Mouse (Mus musculus) hindbrain, embryonic 12.5 days (tissue): ENCODE measurements around the gene Pon1. TPM values are rescaled to one million over a fixed set of nuclear protein-coding genes. Genes with fewer than 3 reads are reported as not detected.

Experiments
- ATAC-seq: fragments of 200-750 bp; cut with Nextera tagmentation; 2 replicates; pipeline ENCODE4 v1.8.0; 2017; ENCODE audit warnings: moderate TSS enrichment; ENCODE audit not compliant: low FRiP score
- H3K27ac ChIP-seq: fragments of 300-500 bp; sonication (generic); 2 replicates; pipeline ENCODE4 v1.5.1; 2016; ENCODE audit warnings: mild to moderate bottlenecking
- H3K27me3 ChIP-seq: fragments of 300-500 bp; sonication (generic); 2 replicates; pipeline ENCODE4 v1.6.1; 2016; ENCODE audit warnings: mild to moderate bottlenecking
- H3K36me3 ChIP-seq: fragments of 300-500 bp; sonication (generic); 2 replicates; pipeline ENCODE4 v1.6.1; 2016; ENCODE audit warnings: mild to moderate bottlenecking
- H3K4me1 ChIP-seq: fragments of 300-500 bp; sonication (generic); 2 replicates; pipeline ENCODE4 v1.6.1; 2016
- H3K4me2 ChIP-seq: fragments of 300-500 bp; sonication (generic); replicated peaks from 2 replicates; pipeline ENCODE4 v1.6.1; 2016; ENCODE audit warnings: mild to moderate bottlenecking
- H3K4me3 ChIP-seq: fragments of 300-500 bp; sonication (generic); 2 replicates; pipeline ENCODE4 v1.5.1; 2016; ENCODE audit warnings: mild to moderate bottlenecking
- H3K9ac ChIP-seq: fragments of 300-500 bp; sonication (generic); 2 replicates; pipeline ENCODE4 v1.6.1; 2016; ENCODE audit warnings: mild to moderate bottlenecking, moderate library complexity
- H3K9me3 ChIP-seq: fragments of 300-500 bp; sonication (generic); replicated peaks from 2 replicates; pipeline ENCODE4 v1.6.1; 2016; ENCODE audit warnings: mild to moderate bottlenecking
- WGBS: fragments of 180-500 bp; shearing (Covaris S2); methylation state at CpG from one replicate; pipeline ENCODE4 v1.1.7; 2016; 5-methylcytosine and 5-hydroxymethylcytosine counted together
- polyA plus RNA-seq: library from polyadenylated mRNA; unstranded; fragments of >200 nt; fragmentation: Nextera tagmentation; extraction: Ambion mirVana; gene quantifications from 2 replicates; pipeline ENCODE4 v1.2.1, GENCODE M21; 2016

The Pon1 gene
- polyA plus RNA-seq, 1 experiment from 2014 or later = not detected

DNA sequence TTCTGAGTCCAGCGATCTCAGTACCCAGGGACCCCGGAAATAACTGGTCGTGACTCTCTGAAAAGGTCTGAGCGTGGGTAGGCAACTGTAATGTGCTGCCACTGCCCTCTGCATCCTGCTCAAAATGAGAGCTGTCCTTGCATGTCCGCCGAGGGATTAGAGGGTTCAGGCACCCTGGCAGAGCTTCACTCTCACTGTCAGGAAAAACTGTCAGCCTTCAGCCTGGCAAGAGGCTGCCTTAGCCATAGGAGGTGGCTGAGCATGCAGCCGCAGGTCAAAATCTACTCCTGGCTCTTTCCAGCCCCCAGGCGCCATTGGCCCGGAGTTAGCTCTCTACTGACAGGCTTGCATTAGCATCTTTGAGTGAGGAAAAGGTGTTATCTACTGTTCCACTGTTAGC lies 21.2 kb downstream of the Pon1 start:
- Histone ChIP-seq H3K4me2 (no peak overlapping the region), H3K4me3 (no peak overlapping the region), H3K9ac (no peak overlapping the region), H3K27me3 (no peaks in the 10 kb centered on the region), H3K4me1 (peaks cover 3% of the 10 kb centered on the region), H3K36me3 (no peaks in the 10 kb centered on the region), H3K9me3 (no peaks in the 10 kb centered on the region), H3K27ac (0 out of 2 replicates have a peak overlapping the region, but pooled peaks have one; percentile 3)
- no peak for ATAC-seq
- WGBS = 73% methylated on average over 9 of the region's 9 CpGs

DNA sequence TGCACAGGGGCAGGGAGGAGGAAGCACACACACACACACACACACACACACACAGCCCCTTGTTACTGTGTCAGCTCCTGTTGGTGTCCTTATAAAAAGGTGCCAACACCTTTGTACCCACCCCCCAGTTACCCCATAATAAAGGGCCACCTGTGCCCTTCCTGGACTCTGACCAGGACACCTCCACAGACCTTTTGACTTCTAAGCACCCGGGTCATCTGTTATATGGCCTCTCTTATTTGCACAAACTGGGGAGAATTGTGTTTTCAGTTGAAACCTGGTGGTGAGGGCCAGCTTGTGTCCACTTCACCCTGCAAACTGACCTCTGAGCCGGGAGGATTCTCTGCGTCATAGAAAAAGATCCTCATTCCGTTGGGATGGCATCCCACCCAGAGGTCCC lies 22.3 kb downstream of the Pon1 start:
- no peaks in the 10 kb centered on the region for H3K9me3 ChIP-seq
- no peaks in the 10 kb centered on the region for H3K27me3 ChIP-seq
- no peak overlapping the region for H3K27ac ChIP-seq
- 86% methylated on average over 4 of the region's 4 CpGs for WGBS
- H3K9ac ChIP-seq = no peak overlapping the region
- no peak overlapping the region for H3K4me2 ChIP-seq
- peaks cover 9% of the 10 kb centered on the region for H3K4me1 ChIP-seq
- no peaks in the 10 kb centered on the region for H3K36me3 ChIP-seq
- ATAC-seq = no peak
- H3K4me3 ChIP-seq = no peak overlapping the region

DNA sequence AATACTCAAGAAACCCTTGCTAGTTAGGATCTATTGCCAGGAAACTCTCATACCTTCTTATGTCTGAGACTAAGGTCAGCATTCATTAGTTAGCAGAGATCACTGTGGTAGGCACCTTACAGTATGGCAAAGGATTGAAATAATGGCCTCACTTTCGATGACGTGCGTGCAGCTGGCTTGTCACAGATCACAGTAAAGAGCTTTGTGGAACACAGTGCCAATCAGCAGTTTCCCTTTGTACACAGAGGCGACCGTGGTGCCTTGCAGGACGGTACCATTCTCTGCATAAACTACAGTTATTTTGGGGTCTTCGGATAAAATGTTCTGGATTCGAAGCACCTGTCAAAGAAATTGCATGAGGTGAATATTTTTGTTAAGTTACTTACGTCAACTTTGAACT lies 25.6 kb downstream of the Pon1 start:
- Histone ChIP-seq H3K27me3 (no peaks in the 10 kb centered on the region), H3K4me2 (no peak overlapping the region), H3K4me1 (peaks cover 9% of the 10 kb centered on the region), H3K4me3 (no peak overlapping the region), H3K9ac (no peak overlapping the region), H3K36me3 (no peaks in the 10 kb centered on the region), H3K9me3 (no peaks in the 10 kb centered on the region), H3K27ac (no peak overlapping the region)
- WGBS = 70% methylated on average over 9 of the region's 9 CpGs
- no peak; the same call in 1 of the 2 replicates for ATAC-seq

DNA sequence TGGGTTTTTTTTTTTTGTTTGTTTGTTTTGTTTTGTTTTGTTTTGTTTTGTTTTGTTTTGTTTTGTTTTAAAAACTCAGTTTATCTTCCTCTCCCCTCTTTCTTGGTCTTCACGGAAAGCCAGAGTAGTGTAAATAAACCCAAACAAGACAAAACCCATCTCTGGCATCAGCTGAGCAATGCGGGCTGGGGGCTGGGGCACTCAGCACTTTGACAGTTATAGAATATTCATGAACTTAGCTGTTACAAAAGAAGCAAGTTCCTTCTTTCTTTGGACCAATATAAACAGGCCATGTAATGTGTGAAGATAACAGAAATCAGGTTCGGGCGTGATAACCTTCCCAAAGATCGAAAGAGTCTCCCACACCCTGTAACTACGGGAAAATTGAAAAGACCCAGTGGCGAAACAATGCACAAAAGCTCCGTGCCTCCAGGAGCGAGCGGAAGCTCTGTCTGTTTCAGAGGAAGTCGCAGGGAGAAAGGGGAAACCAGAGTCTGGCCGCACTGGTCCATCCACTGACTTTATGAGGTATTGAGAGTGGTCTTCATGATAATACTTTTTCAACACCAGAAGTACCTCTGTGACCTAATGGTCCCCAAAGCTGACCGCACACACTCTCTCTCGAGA lies 26.6 kb downstream of the Pon1 start:
- ATAC-seq = peak; percentile 51
- no peaks in the 10 kb centered on the region for H3K27me3 ChIP-seq
- peak overlapping the region; percentile 4; the same call in 1 of the 2 replicates for H3K4me3 ChIP-seq
- peak overlapping the region; percentile 37 for H3K4me2 ChIP-seq
- no peak overlapping the region for H3K9ac ChIP-seq
- H3K9me3 ChIP-seq = no peaks in the 10 kb centered on the region
- H3K27ac ChIP-seq = peak overlapping the region; percentile 31; the same call in 1 of the 2 replicates
- H3K4me1 ChIP-seq = peaks cover 9% of the 10 kb centered on the region
- H3K36me3 ChIP-seq = no peaks in the 10 kb centered on the region
- WGBS = 33% methylated on average over 14 of the region's 14 CpGs

DNA sequence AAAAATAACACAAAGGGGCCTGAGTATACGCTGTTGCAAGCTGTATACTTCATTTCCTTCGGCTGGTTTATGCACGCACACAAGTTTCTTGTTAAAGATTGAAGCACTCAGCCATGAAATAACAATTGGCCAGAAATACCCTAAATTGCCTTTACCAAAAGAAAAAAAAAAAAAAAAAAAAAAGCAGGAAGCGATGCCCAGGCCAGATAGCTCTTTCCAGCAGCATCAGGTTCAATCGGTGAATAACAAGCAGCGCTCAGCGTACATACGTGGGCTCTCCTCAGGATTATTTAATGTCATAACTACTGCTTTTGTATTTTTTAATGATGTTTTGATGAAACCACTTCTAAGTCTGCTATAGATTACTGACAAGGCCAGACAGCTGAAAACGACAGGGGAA lies 28.9 kb downstream of the Pon1 start:
- Histone ChIP-seq H3K36me3 (0 out of 2 replicates have a peak, but pooled peaks cover 3% of the 10 kb centered on the region), H3K9ac (no peak overlapping the region), H3K4me2 (no peak overlapping the region), H3K4me3 (no peak overlapping the region), H3K4me1 (peaks cover 9% of the 10 kb centered on the region), H3K27ac (no peak overlapping the region; the same call in 1 of the 2 replicates), H3K9me3 (no peaks in the 10 kb centered on the region), H3K27me3 (no peaks in the 10 kb centered on the region)
- 75% methylated on average over 9 of the region's 9 CpGs for WGBS
- ATAC-seq = no peak

DNA sequence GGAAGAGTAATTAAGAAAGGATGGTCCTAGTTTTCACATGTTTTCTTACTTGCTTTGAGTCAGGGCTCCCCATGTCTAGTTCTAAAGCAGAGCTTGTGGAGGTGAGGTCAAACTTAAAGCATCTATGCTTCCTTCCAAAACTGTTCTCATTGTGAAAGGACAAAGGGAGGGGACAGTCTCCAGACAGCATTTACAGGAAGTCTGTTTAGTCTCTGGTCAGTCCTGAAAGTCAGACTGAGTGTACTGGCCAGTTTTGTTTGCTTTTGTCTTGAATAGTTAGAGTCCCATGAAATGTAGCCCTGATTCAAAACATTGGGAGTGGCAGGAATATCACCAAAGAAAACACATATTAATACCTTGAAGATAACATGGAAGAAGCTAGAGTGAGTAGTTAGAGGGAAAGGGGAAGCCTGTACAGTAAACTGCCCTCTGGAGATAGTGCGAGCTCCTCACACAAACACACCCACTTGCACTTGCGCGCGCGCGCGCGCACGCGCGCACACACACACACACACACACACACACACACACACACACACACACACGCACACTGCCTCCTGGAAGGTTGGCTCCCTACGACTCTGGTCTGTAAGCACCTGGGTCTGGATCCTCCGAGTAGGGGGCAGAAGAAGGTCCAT lies 30.1 kb downstream of the Pon1 start:
- Histone ChIP-seq H3K9ac (no peak overlapping the region), H3K9me3 (no peaks in the 10 kb centered on the region), H3K27me3 (no peaks in the 10 kb centered on the region), H3K36me3 (peaks cover 15% of the 10 kb centered on the region; the same call in 1 of the 2 replicates), H3K27ac (no peak overlapping the region), H3K4me3 (no peak overlapping the region), H3K4me1 (peaks cover 9% of the 10 kb centered on the region), H3K4me2 (no peak overlapping the region)
- 97% methylated on average over 14 of the region's 14 CpGs for WGBS
- ATAC-seq = no peak

DNA sequence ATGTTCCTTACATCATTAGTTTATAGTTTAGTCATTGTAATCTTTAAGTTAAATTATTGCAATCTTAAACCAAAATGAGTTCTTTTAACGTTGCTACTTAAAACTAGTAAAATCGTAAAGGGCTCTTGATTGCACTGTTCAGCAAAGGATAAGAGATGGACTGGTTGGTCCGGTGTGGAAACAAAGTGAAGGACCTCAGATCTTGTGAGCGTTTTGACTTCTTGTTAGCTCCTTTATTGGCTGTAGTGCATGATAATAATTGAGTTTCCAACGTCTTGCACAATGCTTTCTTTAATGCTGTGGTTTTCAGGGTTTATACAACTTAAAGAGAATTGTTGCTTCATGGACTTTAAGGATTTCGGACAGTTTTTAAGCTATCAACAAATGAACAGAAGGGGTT lies 31.7 kb downstream of the Pon1 start:
- Histone ChIP-seq H3K27ac (no peak overlapping the region), H3K4me2 (no peak overlapping the region), H3K27me3 (no peaks in the 10 kb centered on the region), H3K9ac (no peak overlapping the region), H3K9me3 (no peaks in the 10 kb centered on the region), H3K4me1 (peaks cover 1% of the 10 kb centered on the region; the same call in 1 of the 2 replicates), H3K4me3 (no peak overlapping the region), H3K36me3 (peaks cover 17% of the 10 kb centered on the region; the same call in 1 of the 2 replicates)
- 93% methylated on average over 6 of the region's 6 CpGs for WGBS
- no peak for ATAC-seq

DNA sequence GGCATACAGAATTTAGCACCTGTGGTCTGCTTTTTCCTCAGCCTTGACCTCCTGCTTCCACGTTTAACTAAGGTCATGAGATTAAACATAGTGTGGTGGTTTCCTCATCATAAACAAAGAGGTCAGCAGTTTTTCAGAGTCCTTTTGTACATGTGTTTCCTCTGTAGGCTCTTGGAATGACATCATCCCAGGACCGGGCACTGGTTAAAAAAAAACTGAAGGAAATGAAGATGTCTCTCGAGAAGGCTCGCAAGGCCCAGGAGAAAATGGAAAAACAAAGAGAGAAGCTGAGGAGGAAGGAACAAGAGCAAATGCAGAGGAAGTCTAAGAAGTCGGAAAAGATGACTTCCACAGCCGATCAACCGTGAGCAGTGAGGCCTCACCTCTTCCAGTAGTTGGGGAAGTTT lies 34.4 kb downstream of the Pon1 start:
- Histone ChIP-seq H3K27ac (no peak overlapping the region), H3K4me2 (no peak overlapping the region), H3K36me3 (peaks cover 27% of the 10 kb centered on the region; the same call in 1 of the 2 replicates), H3K4me1 (no peaks in the 10 kb centered on the region), H3K9me3 (no peaks in the 10 kb centered on the region), H3K9ac (no peak overlapping the region), H3K4me3 (no peak overlapping the region), H3K27me3 (no peaks in the 10 kb centered on the region)
- ATAC-seq = no peak
- 83% methylated on average over 7 of the region's 7 CpGs for WGBS

DNA sequence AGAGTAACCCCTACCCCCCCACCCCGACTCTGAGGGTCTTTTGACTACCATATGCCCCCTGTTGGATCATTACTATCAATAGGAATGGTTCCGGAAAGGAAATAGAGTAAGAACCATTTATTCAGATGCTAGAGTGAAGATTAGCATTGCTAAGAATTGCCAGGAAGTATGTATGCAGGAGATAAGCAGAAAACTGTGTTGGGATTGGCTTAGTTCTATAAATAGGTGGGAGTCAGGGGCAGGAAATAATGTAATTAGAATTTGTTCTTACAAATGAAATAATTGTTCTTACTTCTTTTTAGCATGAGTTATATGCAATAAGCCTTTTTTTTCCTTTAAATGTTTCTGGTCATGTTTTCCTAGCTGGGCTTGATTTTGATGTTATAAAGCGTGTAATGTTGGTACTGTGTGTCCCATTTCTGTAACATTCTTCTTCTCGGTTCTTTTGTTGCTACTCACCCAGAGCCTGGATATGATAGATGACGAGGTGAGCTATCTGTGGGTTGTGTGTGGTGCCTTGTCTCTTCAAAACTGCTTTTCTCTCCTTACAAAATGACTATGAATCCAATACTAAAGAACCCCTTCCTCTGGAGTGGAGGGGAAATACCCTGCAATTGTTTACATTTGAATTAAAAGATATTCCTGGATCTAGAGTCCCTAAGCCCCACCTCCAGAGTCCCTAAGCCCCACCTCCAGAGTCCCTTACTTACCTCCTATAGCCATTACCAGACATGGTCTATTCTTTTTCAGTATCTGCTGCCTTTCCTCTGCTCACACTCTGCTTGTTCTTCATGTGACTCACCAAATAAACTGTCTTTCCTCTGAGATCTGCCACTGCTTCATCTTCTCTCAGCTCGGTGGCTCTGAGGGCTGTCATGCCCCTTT lies 37.0 kb downstream of the Pon1 start:
- 87% methylated on average over 6 of the region's 6 CpGs for WGBS

DNA sequence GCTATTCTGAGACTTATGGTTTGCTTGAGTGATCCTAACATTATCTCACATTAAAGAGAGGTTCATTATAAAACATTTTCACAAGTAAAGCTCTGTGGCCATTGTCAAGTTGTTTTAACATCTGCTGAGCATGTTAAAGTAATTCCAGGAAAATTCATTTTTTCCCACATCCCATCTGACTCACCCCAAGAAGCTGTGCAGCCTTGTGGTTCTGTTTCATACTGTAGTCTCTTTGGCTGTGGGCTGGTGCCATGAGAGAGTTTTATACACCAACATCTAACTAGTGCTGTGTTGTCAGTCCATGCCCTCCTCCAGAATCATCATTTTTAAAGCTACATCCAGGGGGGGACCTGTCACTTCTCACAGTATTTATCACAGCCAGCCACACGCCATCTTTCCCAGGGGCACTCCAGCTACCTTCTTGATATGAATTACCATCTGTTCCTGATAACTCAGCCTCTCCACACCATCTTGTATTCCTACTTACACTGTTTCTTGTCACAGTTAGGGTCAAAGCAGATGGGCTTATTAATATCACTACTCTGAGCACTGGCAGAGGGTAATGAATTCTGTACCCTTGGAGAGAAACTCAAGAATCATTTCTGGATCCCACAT lies 38.3 kb downstream of the Pon1 start:
- no peak overlapping the region for H3K9ac ChIP-seq
- peaks cover 31% of the 10 kb centered on the region; the same call in 1 of the 2 replicates for H3K36me3 ChIP-seq
- ATAC-seq = no peak
- H3K27ac ChIP-seq = no peak overlapping the region
- no peaks in the 10 kb centered on the region for H3K9me3 ChIP-seq
- 70% methylated on average over 1 of the region's 1 CpGs for whole genome bisulfite sequencing
- no peak overlapping the region for H3K4me3 ChIP-seq
- no peak overlapping the region for H3K4me2 ChIP-seq
- no peaks in the 10 kb centered on the region for H3K4me1 ChIP-seq
- H3K27me3 ChIP-seq = no peaks in the 10 kb centered on the region

More for the DNA sequence above, 37.0 kb downstream of the Pon1 start:
- Histone ChIP-seq H3K27ac (no peak overlapping the region), H3K9me3 (no peaks in the 10 kb centered on the region), H3K36me3 (peaks cover 31% of the 10 kb centered on the region; the same call in 1 of the 2 replicates), H3K4me2 (no peak overlapping the region), H3K4me3 (no peak overlapping the region), H3K4me1 (no peaks in the 10 kb centered on the region), H3K9ac (no peak overlapping the region), H3K27me3 (no peaks in the 10 kb centered on the region)
- ATAC-seq = no peak

DNA sequence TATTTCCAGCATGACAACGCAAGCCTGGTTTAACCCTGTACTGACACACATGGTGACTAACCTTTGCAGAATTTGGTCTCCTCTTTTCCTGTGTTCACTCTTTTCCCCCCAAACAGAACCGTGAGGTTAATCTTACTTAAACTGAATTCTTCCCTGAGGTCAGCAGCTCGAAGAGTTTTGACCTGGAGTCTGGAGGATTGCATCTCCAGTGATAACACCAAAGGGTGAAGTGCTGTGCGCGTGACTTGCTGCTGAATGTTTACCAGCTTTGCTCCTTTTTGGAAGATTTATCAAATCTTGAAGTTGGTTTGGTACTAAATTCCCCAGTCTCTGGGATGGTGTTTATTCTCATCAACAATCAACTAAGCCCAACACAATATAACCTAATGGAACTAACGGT lies 39.0 kb downstream of the Pon1 start:
- no peaks in the 10 kb centered on the region for H3K27me3 ChIP-seq
- H3K4me3 ChIP-seq = no peak overlapping the region
- peaks cover 27% of the 10 kb centered on the region; the same call in 1 of the 2 replicates for H3K36me3 ChIP-seq
- no peaks in the 10 kb centered on the region for H3K9me3 ChIP-seq
- WGBS = 93% methylated on average over 6 of the region's 6 CpGs
- ATAC-seq = no peak
- H3K9ac ChIP-seq = no peak overlapping the region
- no peak overlapping the region for H3K27ac ChIP-seq
- H3K4me2 ChIP-seq = no peak overlapping the region
- H3K4me1 ChIP-seq = no peaks in the 10 kb centered on the region

DNA sequence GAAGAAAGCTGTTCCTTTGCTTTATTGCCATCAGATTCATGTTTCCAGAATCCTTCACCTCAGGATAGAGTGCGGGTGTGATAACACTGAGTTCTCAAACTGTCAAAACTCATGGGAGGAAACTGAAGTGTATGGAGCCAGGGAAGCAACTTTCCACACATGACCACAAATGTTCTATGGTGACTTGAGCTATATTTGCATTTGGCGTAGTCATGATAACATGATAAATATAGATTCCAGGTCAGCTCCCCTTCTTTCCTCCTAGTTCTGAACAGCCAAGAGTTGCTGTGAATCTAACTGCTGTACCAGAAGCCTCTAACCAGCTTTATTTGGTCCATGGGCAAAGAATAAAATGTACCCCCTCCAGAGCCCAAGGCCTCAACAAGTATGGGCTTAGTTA lies 41.6 kb downstream of the Pon1 start:
- Histone ChIP-seq H3K4me1 (no peaks in the 10 kb centered on the region), H3K36me3 (0 out of 2 replicates have a peak, but pooled peaks cover 14% of the 10 kb centered on the region), H3K9ac (no peak overlapping the region), H3K27me3 (no peaks in the 10 kb centered on the region), H3K4me3 (no peak overlapping the region), H3K4me2 (no peak overlapping the region), H3K27ac (no peak overlapping the region), H3K9me3 (no peaks in the 10 kb centered on the region)
- 94% methylated on average over 2 of the region's 2 CpGs for WGBS
- no peak for ATAC-seq
